Mouse (Mus musculus): Measurements from ENCODE around the gene Dnajb12.

GRCm38 (mm10) chr10:59848079-59848877 lies 31.1 kb upstream of the Dnajb12 start:
- no peak for TF ChIP-seq EP300 (IDR thresholded peaks at IDR 0.05; ENCODE audit: low read depth in 1 of 2, low read length in 2 of 2)
- no peak for TF ChIP-seq ZKSCAN1 (IDR thresholded peaks at IDR 0.05; ENCODE audit: low read depth, low read length)
- no peak for TF ChIP-seq TAL1 (IDR thresholded peaks at IDR 0.05; ENCODE audit: low read length)
- no peak for TF ChIP-seq CTCF (IDR thresholded peaks at IDR 0.05 in 2 of 3, conservative IDR thresholded peaks at IDR 0.05 in 1 of 3; ENCODE audit: control insufficient read depth in 1 of 3, insufficient read depth in 1 of 3, low read depth in 2 of 3, low read length in 3 of 3, poor library complexity in 1 of 3, severe bottlenecking in 1 of 3)
- TF ChIP-seq MAX (IDR thresholded peaks at IDR 0.05; ENCODE audit: low read length): no peak
- TF ChIP-seq UBTF (IDR thresholded peaks at IDR 0.05; ENCODE audit: borderline replicate concordance, insufficient read depth, low read depth, low read length): no peak
- TF ChIP-seq POLR2A (IDR thresholded peaks at IDR 0.05; ENCODE audit: control insufficient read depth in 1 of 2, insufficient read depth in 1 of 2, low read depth in 1 of 2, low read length in 2 of 2, poor library complexity in 1 of 2): no peak
- no peak for TF ChIP-seq GABPA (IDR thresholded peaks at IDR 0.05; ENCODE audit: low read depth, low read length)
- no peak for TF ChIP-seq USF1 (IDR thresholded peaks at IDR 0.05; ENCODE audit: low read depth, low read length)
- TF ChIP-seq SIN3A (IDR thresholded peaks at IDR 0.05; ENCODE audit: low read length): no peak
- TF ChIP-seq TCF12 (IDR thresholded peaks at IDR 0.05; ENCODE audit: low read depth, low read length): no peak
- TF ChIP-seq BHLHE40 (IDR thresholded peaks at IDR 0.05; ENCODE audit: borderline replicate concordance, low read depth, low read length): no peak

Measured in MEL (cell line).